Mouse (Mus musculus): ENCODE measurements around the gene Iqcf3. TPM values are rescaled to one million over a fixed set of nuclear protein-coding genes. Genes with fewer than 3 reads are reported as not detected.
A peak's percentile ranks its signal among the peaks of the same experiment; 100 is the strongest.
"Not testable (repeated sequence)": the region's sequence is repeated elsewhere in the genome, so short reads cannot be mapped to it uniquely, and the experiment has no call there.

Gene Iqcf3
- total RNA-seq, 1 experiment from 2014 or later, result not detected

- no peak for ATAC-seq (ENCODE audit: extremely low read depth, insufficient number of reproducible peaks, low FRiP score, poor library complexity, severe bottlenecking)
These were observed 47.9 kb downstream of the Iqcf3 start for GRCm38 (mm10) chr9:106513566-106513965.

- no peak for ATAC-seq (ENCODE audit: extremely low read depth, insufficient number of reproducible peaks, low FRiP score, poor library complexity, severe bottlenecking)
These were observed 48.5 kb downstream of the Iqcf3 start for GRCm38 (mm10) chr9:106512729-106513450.

- ATAC-seq (ENCODE audit: extremely low read depth, insufficient number of reproducible peaks, low FRiP score, poor library complexity, severe bottlenecking), result no peak
These were observed 52.1 kb downstream of the Iqcf3 start for GRCm38 (mm10) chr9:106509356-106509755.

- ATAC-seq (ENCODE audit: extremely low read depth, insufficient number of reproducible peaks, low FRiP score, poor library complexity, severe bottlenecking), result no peak
These were observed 57.2 kb downstream of the Iqcf3 start for GRCm38 (mm10) chr9:106504246-106504645.

GRCm38 (mm10) chr9:106501846-106502245, 59.6 kb downstream of the Iqcf3 start:
- no peak for ATAC-seq (ENCODE audit: extremely low read depth, insufficient number of reproducible peaks, low FRiP score, poor library complexity, severe bottlenecking)

- no peak for ATAC-seq (ENCODE audit: extremely low read depth, insufficient number of reproducible peaks, low FRiP score, poor library complexity, severe bottlenecking)
These were observed 61.8 kb downstream of the Iqcf3 start, which contains the start of gene Iqcf1 for GRCm38 (mm10) chr9:106499667-106500066. Gene Iqcf1, plus strand, starts transcription at chr9:106499967.

- ATAC-seq (ENCODE audit: extremely low read depth, insufficient number of reproducible peaks, low FRiP score, poor library complexity, severe bottlenecking), result not testable (repeated sequence)
These were observed 73.8 kb downstream of the Iqcf3 start for GRCm38 (mm10) chr9:106487602-106488001.

- no peak for ATAC-seq (ENCODE audit: extremely low read depth, insufficient number of reproducible peaks, low FRiP score, poor library complexity, severe bottlenecking)
These were observed 76.4 kb downstream of the Iqcf3 start for GRCm38 (mm10) chr9:106485076-106485475.

GRCm38 (mm10) chr9:106483606-106484005, 77.8 kb downstream of the Iqcf3 start:
- no peak for ATAC-seq (ENCODE audit: extremely low read depth, insufficient number of reproducible peaks, low FRiP score, poor library complexity, severe bottlenecking)

GRCm38 (mm10) chr9:106483136-106483535, 78.3 kb downstream of the Iqcf3 start:
- ATAC-seq (ENCODE audit: extremely low read depth, insufficient number of reproducible peaks, low FRiP score, poor library complexity, severe bottlenecking), result no peak

GRCm38 (mm10) chr9:106482578-106483115, 78.8 kb downstream of the Iqcf3 start:
- no peak for ATAC-seq (ENCODE audit: extremely low read depth, insufficient number of reproducible peaks, low FRiP score, poor library complexity, severe bottlenecking)

- no peak for ATAC-seq (ENCODE audit: extremely low read depth, insufficient number of reproducible peaks, low FRiP score, poor library complexity, severe bottlenecking)
These were observed 79.8 kb downstream of the Iqcf3 start for GRCm38 (mm10) chr9:106481676-106482075.

- no peak for ATAC-seq (ENCODE audit: extremely low read depth, insufficient number of reproducible peaks, low FRiP score, poor library complexity, severe bottlenecking)
These were observed 80.4 kb downstream of the Iqcf3 start for GRCm38 (mm10) chr9:106481075-106481474.

- ATAC-seq (ENCODE audit: extremely low read depth, insufficient number of reproducible peaks, low FRiP score, poor library complexity, severe bottlenecking), result no peak
These were observed 80.9 kb downstream of the Iqcf3 start for GRCm38 (mm10) chr9:106480541-106480940.

GRCm38 (mm10) chr9:106478101-106478500, 83.3 kb downstream of the Iqcf3 start:
- no peak for ATAC-seq (ENCODE audit: extremely low read depth, insufficient number of reproducible peaks, low FRiP score, poor library complexity, severe bottlenecking)

GRCm38 (mm10) chr9:106477649-106478048, 83.8 kb downstream of the Iqcf3 start:
- no peak for ATAC-seq (ENCODE audit: extremely low read depth, insufficient number of reproducible peaks, low FRiP score, poor library complexity, severe bottlenecking)

- peak; percentile 92 for ATAC-seq (ENCODE audit: extremely low read depth, insufficient number of reproducible peaks, low FRiP score, poor library complexity, severe bottlenecking)
These were observed 84.4 kb downstream of the Iqcf3 start, which contains the start of gene Parp3 for GRCm38 (mm10) chr9:106476924-106477484. Gene Parp3, minus strand, starts transcription at chr9:106476949.

- ATAC-seq (ENCODE audit: extremely low read depth, insufficient number of reproducible peaks, low FRiP score, poor library complexity, severe bottlenecking), result no peak
These were observed 85.2 kb downstream of the Iqcf3 start for GRCm38 (mm10) chr9:106476002-106476923.

- ATAC-seq (ENCODE audit: extremely low read depth, insufficient number of reproducible peaks, low FRiP score, poor library complexity, severe bottlenecking), result no peak
These were observed 85.8 kb downstream of the Iqcf3 start, which contains the start of gene Rrp9 for GRCm38 (mm10) chr9:106475663-106476001. Gene Rrp9, plus strand, starts transcription at chr9:106475963.

Data from neutrophil, adult 5-6 weeks (primary cell).